Mouse (Mus musculus) thymus, postnatal 10 days (tissue): Measurements from ENCODE around the gene Ankrd33b.

Experiments
- DNase-seq, 2 experiments: peaks; one replicate each; pipeline ENCODE4 v3.0.0; 2021; ENCODE audit warnings: low spot score in 2 of 2

Ankrd33b gene

DNA sequence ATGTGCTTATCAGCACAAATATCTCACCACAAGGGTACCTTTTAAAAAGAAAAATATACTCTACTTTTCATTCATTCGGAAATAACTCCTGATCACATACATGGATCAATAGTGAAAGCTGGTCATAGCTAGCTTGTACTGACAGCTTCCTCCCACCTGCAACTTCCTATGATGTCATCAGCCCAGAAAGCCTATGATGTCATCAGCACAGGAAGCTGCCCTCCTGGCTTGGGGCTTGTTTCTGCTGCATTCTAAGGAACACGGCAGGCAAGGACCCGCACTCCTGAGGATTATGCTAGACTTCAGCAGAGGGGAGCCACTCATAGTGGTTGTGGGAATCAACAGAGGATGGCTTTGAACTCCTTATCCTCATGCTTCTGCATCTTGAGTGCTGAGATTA lies 63.2 kb downstream of the Ankrd33b start:
- DNase-seq: no peak

DNA sequence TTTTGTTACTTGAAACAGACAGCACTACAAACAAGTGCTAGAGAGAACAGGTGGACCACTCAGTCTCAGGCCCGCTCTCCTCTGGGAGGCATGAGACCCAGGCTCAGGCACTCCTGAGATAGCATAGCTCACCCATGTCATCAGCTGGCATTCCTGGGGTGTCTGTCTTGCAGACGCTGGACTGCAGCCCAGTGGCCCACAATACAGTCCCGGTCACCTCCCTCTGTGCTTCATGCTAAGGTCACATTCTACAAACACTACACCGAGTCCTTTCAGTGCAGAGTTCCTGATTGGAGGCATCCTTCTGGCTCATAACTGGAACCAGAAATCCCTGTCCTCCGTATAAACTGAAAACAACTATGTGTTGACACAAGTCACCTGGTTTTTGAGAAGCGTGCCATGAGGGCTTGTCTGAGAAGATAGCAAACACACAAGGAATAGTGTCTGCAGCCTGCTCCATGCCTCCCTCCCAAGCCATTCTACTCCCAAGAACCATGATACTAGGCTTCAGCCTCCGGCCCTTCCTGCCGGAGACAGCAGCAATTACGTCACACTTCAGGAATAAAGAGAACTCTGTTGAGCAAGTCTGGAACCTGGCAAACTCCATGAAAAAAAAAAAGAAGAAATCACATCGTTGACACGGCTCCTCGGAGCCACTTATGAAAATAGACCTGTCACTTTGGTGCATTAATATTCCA lies 65.1 kb downstream of the Ankrd33b start:
- DNase-seq: no peak

DNA sequence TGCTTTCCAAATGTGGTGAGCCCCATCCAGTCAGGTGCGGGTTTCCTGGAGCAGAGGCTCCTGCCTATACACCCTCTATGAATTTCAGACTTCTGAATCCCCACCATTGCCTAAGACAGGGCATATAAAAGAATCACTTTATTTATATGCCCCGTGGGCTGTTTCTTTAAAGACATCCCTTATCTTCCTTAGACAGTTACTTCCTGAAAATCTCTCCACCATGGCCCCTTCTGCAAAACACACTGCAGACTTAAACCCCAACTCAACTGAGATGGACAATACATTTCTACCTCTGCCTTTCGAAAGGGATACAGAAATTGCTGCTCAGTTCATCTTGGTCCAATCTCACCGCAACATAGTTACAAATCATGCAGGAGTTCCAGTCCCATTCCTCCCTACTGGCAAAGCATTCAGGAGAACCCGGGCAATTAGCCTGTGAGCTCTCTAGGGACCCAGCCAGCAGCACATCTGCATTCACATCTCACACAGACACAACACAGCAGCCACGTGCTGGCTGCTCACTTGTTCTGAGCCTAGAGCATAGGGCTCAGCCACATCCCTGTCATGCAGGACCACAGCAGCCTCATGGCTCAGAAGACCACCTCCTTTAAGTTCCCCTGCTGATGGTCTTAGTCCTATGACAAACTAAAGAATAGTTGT lies 68.1 kb downstream of the Ankrd33b start:
- no peak for DNase-seq

DNA sequence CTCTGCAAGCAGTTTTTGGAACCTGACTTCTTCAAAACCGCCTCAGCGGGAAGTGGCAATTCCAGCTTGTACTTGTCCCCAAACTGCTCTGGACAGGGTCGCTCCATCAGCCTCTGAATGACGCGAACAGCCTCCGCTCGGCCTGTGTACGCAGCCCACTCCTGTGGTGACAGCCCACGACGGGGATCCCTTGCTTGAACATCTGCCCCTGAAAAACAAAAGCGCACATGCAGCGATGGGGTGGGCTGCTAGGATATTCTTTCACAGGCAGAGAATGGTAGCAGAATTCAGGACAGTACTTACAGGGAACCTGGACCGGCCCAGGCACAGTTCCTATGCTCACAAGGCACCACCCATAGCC lies 69.8 kb downstream of the Ankrd33b start:
- DNase-seq: no peak

DNA sequence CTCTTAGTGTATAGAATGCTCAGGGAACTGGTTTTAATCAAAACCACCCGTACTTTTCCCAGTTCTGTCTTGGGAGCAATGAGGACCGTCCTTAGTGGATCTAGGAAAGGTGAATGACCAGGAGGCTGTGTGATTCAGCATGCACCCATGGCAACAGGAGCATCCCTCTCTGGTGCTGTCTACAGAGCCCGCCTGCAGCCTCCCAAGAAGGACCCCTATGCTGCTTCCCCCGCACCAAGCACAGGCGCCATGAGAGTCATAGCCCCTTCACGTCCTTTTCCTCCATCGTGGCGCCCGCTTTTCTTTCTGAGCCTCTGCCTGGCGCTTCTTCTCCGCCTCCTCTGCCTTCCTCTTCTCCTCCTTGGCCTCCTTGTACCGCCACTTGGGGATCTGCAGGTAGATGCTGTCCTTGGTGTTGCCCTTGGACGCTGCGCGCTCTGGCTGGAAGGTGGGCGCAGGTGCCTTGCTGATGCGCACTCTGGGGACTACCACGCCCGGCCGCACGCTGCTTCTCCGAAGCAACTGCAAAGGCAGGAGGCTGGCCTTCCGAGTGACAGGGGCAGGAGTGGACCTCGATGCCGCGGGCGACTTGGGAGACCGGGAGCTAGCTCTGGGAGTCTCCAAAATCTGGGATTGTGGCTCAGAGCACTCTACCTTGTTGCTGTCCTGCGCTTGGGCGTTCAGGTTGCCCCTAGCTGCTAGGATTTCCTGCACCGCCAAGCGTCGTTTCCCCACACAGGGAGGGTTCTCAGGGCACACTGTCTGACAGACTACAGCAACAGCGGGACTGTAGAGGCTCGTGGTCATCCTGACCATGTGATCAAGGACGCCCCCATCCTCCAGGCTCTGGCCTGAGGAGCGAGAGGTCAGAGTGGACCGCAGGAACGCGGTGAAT lies 70.4 kb downstream of the Ankrd33b start:
- no peak for DNase-seq

DNA sequence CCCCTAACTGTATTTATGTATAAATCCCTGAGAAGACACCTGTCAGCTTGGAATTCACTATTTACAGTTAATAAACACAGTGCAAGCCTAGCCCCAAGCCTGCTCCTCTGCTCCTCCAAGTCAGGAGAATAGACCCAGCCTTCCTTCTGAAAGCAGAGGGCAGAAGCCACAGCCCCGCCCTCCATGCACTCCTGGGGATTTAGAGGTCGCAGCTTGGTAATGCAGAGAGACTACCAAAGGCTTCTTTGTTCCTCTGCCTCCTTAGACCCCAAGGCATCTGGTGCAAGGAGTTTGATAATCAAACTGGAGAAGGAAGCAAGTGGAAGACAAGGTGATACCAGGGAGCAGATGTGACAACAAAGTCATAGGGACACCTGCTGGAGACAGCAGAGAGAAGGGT lies 73.2 kb downstream of the Ankrd33b start:
- no peak for DNase-seq

DNA sequence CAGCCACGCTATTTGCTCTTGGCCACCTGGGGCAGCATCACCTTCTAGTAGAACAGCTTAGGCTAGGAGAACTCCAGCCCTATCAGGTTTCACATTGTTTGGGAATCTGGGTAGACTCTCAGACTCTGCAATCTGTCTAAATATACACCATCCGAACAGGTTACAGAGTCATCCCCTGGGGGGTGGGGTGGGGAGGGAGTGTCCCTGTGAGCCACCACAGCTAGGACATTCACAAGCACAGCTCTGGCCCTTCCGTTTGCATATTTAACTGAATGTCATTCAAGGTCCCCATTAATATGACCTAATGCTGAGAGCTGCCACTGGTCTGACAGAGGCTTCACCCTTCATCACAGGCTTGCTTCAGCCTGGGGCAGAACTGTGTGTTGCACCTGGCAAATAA lies 74.9 kb downstream of the Ankrd33b start:
- no peak for DNase-seq

DNA sequence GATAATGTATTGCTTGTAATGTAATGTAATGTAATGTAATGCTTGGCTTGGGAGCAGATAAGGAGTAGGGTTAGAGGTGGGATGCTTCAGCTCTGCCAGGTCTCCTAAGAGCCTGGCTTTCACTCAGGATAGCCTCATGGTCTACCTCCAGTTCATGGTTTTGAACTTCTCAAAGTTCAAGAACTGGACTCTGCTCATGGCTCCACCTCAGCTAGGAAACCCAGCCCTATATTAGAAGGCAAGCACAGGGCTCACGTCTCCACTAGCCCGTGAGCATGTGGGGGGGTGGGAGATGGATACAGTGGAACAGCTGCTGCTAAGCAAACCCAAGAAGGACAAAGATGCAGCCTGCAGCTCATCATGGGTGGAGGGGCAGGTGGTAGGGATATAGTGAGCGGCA lies 81.8 kb downstream of the Ankrd33b start:
- no peak for DNase-seq

DNA sequence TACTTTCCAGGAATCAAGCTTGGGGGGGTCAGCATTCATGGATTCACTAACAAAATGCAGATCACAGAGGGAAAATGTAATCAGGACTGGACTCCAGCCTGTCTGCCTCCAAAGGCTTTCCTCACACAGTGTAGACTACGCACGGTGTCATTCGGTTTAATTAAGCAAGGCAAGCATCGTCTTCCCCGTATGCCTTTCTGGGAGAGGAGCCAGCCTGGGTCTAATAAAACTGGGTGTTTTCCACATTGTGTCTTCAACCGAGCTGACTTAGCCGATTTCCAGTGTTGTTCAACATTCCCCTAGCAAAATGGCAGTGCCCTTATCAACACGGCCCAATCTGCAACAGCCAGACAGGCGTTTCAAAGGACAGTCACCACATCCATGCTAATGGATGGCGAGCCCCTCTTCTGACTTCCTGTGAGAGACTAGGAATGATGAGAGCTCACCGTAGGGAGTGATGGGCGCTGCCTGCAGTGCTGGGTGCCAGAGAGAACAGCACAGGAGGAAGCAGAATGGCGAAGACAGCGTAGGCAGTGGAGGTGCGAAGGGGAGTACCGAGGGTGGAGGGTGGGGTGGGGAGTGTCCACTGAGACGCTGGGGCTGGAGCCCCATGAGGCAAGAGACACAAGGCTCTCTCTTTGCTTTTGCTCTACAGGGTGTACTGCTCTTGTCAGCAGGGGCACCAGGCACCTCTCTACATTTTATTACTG lies 82.4 kb downstream of the Ankrd33b start:
- DNase-seq: no peak

DNA sequence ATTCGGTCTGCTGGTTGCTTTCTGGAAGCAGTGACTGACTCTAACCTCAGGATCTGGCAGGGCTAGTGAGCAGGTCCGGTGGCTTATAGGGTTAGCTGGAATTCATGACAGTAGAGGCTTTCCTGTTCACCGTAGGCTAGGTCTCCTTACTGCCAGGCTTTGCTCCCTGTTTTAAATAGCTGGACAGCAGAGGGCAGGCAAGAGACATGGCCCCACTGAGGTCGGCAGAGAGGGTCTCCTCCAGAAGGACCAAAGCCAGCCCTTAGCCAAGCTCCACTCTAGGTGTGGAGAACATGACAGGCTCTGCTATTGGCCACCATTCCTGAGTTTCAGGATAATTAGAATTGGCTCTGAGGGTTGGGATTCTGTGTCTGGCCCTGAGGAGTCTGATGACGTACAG lies 83.4 kb downstream of the Ankrd33b start:
- no peak for DNase-seq

DNA sequence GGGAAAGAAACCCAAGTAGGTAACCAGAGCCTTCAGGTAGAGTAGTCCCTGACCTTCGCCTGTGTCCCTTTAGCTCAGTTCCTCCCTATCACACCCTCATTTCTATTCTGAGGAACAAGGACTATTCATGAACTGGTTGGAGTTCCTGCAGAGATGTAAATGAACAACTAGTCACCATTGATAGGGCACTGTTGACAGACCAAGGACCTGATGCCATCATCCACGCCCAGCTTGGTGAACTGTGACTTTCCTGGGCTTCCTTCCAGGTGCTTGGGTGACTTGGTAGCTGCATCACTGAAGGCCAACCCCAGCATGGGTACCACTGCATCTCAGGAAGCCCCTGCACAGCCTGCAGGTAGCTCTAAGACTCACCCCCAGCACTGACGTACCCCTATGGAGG lies 85.2 kb downstream of the Ankrd33b start:
- DNase-seq: no peak

DNA sequence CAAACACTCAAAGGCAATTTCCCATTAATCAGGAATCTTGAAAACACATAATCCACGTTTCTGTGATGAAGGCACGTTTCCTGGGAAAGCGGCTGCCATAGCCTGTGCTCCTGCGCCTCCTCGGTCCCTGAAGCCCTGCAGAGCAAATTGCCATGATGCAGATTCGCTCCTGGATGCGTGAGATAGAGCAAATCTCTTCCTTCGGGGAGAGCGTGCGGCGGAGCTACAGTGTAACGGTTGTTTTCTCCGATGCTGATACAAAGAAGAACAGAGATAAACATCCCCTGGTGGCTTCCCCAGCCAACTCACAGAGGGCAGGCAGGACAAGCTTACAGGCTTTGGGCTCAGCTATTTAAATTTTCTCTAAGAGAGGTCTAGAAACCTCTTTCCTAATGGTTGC lies 85.7 kb downstream of the Ankrd33b start:
- no peak for DNase-seq

DNA sequence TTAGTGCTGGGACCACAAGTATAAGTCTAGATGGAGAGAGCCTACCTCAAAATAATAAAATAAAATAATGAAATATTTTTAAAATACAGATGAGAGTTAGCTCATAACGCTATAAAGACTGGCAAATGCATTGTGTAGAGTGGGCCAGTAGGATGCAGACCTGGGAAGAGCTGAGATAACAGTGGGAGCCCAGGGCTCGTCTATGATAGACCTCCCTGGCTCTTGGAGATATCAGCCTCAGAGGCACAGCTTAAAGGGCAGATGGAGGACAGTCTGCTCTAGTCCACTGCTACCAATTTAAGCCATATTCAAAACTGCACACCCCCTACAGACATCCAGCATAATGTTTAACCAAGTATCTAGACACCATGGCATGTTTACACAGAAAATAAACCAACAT lies 86.8 kb downstream of the Ankrd33b start:
- no peak for DNase-seq

DNA sequence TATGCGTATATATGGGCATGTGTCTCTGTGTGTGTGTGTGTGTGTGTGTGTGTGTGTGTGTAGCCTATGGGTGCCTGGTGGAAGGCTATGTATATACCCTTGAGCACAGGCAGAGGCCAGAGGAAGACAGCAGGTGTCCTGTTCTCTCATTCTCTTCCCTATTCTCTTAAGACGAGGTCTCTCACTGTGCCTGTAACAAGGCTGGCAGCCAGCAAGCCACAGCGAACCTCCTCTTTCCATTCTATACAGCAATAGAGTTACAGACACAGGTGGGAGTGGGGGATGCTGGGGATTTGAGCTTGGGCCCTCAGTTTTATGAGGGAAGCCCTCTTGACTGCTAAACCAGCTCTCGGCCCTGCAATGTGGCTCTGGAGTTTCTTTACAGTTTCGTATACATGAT lies 87.5 kb downstream of the Ankrd33b start:
- no peak for DNase-seq

DNA sequence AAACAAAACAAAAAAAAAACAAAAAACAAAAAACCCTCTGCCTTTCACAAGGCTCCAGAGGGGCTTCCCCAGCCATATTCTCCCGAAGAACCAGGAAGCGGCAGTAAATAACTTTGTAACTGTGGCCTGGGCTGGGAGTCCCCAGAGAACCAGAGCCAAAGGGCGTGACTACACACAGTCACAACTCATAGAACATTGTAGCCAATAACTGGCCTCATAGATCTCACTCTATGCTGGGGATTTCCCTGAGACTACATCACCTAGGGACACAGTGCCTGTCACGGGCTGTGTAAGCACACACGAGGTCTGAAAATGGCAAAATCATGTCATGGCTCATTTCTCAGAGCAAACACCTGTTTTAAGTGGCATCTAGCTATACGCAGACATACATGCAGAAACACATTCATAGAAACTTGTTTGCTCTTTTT lies 87.9 kb downstream of the Ankrd33b start:
- no peak for DNase-seq

DNA sequence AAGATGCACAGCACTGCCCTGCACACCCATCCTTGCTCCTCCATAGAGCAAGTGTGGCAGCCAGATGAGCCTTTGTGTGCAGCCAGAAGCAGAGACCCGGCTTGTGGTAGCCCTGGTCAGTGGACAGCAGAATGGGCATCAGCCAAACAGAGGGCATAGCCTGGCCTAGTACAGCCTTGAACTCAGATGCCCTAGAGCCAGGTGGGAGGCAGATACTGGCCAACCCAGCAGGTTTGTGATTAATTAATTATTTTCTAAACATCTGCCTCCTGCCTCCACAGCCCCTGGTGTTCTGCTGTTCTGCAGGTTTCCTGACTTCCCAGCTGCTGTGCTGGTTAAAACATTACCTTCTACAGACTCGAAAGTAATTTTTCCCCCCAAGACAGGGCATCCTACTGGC lies 88.4 kb downstream of the Ankrd33b start:
- no peak for DNase-seq

DNA sequence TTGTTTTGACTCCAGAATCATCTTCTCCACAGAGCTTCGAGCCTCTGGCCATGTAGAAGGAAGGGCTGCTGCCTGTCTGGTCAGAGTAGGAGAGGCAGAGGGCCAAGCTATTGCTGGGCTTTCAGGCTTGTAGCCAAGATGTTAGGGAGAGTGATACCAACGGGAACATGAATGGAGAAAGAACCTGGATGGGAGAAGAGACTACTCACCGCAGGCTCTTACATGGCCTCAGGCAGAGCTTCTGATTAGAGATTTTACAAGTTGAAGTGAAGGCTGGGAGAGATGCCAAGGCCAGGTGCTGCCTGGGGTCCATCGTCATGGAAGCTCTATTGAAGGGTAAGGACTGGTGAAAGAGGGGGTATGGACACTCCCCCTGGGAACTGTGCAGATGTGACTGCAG lies 89.4 kb downstream of the Ankrd33b start:
- no peak for DNase-seq

DNA sequence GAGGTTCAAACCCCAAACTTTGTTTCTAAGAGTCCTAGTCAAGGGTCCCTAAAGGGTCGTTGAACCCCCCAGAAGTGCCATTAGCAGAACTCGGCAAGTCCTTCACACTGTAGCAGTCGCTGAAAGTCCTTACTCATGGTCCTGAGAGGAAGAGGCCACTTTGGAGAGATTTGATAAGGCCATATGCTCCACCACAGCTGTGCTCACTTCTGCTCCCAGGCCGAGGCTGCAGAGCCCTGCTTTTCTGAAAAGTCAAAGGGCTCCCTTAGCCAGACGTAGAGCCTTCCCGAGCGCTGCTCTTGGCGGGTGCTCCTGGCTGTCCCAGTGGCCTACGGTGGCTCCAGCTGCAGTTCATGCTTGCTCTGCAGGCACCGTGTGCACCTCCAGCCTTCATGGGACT lies 94.0 kb downstream of the Ankrd33b start:
- DNase-seq: no peak

DNA sequence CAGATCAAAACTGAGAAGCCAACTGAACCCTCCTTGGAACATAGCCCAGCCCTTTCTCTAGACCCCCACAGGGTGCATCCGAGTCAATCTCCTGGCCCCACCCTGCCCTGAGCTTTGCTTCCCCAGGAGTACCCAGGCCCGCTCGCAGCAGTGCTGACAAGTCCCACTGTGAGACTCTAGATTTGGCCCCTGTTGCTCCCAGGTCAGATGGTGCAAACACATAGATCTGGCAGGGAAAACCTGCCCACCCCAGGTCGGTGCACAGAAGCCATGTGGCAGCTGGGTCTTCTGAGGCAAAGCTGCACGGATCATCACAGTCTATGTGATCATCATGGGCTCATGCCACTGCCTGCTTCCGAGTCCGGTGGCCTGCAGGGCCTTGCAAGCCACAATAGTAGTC lies 94.8 kb downstream of the Ankrd33b start:
- DNase-seq: no peak

DNA sequence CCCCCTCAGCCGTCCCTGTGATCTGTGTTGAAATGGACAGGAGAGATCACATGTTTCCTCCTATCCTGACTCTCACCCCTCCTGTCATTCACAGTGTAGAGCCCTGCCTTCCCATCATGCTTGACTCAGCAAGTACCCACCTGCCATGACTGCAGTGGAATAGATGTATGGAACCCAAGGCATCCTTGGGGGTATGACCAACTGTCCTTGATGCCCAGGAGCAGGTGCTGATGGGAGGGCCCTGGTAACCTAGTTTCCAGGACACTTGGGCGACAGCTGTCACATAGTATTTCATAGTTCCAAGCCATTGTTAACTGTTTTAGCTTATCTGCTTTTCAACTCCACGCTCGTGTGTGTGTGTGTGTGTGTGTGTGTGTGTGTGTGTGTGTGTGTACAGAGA lies 98.0 kb downstream of the Ankrd33b start:
- DNase-seq: no peak

DNA sequence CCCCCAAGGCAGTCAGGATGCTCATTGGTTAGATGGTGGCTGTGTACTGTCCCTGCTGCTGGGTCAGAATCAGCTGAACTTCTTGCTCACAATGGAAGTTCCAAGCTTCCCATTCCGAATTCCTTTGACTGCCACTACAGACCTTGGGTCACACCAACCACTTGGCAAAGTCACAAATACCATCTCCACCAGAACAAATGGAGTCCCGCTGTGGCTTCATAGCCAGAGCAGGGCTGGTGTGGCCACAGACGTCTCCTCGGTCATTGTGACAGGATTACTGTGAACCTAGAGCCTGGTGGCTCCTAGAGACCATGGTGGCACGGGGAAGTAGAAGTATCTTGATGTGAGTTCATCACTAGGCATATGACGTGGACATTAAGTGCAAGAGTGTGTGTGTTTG lies 99.4 kb downstream of the Ankrd33b start:
- DNase-seq: no peak

DNA sequence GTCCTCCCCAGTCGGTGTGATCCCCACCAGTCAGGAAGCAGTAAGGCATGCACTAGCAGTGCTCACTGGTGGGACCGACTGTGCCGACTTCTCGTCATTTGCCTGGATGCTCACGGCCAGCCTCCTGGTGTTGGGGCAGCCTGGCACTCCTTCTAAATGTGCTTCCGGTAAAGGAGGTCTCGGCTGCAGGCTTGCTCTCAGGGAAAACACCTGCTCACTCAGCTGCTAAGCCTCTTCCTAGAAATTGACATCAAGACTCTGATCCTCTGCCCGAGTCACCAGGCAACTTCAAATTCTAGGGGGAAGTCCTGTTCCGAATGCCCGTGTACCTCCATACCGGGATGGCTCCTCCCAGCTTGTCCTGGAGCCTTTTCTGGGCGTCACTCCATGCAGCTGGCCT lies 101.7 kb downstream of the Ankrd33b start:
- no peak for DNase-seq
